Mouse (Mus musculus) urinary bladder, adult 18-20 months (tissue): ENCODE data around the gene Ttll10.

Experiments used
- DNase-seq, 2 experiments: peaks; one replicate each; pipeline ENCODE4 v3.0.0; 2022; ENCODE audit warnings: low spot score in 2 of 2, mixed read lengths in 2 of 2

Ttll10 gene

DNA sequence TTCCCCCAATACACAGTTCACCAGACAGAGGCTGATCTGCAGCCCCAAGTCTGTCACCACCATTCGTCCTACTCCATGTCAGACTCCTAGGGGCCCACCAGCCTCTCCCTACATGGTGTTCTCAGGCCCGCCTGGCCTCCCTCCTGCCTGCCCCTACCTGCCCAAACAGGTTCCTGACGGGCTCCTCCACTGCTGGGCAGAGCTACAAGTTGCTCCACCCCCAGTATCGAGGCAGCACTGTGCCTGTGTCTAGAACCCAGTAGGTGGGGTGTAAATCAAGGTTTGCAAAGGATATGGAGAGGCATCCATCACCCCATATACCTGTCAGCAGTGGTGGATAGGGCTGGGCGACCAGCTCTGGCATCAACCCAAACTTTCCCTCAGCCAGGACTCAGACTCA lies at the start of gene Ttll10:
Gene Ttll10, minus strand, starts transcription at position 154 of the 400 bp plus-strand sequence.
- peak; percentile 69 to 82 for DNase-seq

DNA sequence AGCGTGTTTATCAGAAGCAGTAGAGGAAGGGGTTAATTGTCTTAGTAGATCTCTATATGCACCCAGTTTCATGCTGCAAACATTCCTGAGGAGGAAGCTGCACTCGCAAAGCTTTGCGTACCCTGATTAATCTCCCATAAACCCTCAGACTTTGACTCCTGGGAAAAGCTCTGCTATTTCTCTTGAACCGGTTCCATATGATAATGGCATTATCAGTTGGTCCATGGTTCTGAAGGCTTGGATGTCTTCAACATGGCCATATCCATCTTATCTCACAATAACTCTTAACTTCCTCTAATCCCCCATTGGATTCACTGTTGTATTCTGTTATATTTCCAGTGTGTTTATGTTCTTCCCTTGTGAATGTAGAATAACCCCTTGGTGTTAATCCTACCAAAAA lies 44.1 kb upstream of the Ttll10 start:
- DNase-seq = no peak

DNA sequence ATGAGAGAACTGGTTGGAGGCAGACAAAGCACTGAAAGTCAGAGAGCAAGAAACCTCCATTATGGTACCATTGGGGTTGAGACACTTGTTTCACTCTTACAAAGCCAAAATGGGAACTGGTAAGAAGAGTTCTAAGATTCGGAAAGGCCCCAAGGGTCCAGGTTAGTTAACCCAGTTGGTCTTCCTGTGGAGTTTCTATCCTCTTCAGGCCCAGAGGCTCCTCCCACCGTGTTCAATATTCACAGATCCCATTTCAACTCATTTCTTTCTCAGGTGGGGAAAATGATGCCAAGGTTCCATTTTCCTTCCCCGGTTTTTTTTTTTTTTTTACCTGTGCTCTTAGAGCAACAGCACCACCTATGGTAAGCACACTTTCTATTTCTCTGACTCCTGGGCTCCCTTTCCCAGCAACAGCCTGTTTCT lies 42.3 kb upstream of the Ttll10 start:
- DNase-seq = no peak

DNA sequence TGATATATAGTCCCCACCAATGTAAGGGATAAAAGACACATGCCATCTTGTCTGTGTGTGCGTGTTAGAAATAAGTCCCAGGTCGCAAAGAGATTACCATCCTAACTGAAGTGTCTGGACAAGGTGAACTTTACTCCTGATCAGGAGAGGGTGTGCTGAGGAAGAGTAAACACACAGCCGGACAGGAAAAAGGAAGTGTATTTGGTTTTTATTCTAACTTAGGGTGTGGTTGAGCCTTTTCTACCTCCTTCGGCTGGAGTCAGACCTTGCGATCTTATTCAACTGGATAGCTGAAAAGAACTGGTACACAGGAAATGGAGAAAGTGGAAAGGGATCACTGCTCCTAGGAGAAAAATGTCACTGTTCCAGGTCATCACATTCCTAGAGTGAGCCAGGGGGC lies 41.3 kb upstream of the Ttll10 start:
- DNase-seq = no peak

DNA sequence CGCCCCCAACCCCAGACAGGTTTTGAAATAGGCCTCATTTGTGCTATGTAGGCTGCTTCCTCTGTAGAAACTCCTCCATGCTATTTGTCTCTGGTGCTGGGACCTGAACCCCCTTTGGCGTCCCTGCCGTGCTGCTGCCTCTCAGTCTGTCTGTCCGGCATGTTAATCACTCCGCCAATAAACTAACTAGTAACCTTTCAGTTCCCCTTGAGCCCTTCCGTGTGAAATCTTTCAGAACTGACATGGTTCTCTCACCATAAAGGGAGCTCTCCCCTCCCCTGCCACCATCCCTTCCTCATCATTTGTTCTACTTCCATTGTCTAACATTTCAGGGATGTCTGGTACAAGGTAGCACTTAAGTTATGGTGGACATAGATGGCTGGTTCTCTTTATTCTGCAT lies 40.2 kb upstream of the Ttll10 start:
- DNase-seq = no peak

DNA sequence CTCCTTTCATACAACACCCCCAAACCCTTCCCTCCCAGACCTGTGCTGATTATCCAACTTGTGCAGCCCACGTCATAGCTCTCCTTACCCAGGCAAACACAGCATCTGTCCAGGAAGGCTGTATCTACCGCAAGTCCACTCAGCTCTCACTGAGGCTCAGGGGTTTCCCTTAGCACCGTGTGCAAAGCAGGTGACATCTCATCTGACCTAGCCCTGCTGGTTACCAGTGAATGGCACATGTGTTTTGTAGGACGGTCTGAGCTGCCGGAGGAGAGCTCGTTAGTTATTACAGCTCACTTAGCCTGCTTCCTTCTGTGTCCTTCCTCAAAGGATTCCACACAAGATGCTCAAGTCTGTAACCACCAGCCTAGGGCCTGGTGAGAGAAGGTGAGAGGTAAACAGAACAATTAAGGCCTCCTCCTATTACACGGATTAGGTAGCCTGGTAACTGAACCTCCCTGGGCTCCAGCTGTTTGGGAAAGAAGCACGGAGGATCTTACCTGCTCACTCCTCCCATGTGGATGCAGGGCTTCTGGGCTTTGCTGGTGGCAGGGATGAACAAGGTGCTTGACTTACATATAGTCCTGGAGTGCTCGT lies 38.7 kb upstream of the Ttll10 start:
- no peak for DNase-seq

DNA sequence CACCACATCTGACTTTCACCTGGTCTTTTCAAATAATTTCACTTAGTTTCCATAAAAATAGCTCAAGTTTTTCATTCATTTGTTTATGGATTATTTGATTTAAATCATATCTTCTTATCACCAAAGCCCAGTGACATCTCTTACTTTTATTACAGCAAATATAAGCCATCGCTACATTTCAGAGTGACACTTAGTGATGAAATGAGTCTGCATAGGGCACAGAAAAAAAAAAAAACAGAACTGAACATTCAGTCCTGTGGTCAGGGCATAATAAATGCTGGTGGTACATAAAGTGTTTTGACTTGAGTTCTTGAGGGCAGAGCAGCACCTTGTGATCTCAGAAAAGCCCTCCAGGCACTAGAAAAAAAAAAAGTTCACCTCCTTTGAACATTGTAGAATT lies 37.0 kb upstream of the Ttll10 start:
- no peak for DNase-seq

DNA sequence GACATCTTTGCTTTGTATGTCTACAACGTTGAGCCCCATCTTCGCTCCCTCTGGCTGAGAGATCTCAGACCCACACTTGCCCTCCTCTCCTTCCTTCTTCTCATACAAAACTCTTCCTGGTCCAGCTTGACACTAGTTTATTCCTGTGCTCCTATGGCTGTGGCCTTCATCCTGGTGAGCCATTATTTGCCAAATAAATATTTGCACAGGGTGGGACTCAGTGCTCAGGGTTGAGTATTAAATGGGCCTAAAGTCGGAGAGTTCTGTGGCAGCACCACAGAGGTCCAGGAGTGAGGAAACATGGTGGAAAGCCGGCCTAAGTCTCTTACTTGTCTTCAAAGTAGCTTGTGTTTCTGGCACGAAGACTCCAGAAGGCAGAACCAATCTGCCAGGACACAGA lies 34.5 kb upstream of the Ttll10 start:
- no peak for DNase-seq

DNA sequence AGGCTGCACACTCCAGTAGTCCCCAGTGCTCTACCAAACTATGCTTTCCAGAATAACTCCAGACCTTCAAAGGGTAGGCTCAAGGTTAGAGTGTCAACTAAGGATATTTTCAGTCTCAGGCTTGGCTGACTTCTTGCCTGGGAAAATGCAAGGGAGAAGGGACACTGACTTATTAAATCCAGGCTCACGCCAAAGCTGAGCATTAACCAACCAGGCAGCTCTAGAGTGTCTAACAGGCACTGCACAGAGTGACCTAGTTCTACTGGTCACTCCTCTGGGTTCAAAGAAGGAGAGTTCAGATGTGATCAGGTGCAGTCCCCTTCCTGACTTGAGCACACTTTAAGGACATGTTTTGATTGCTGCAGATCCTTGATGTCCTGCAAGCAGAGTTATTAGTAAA lies 33.6 kb upstream of the Ttll10 start:
- no peak for DNase-seq

DNA sequence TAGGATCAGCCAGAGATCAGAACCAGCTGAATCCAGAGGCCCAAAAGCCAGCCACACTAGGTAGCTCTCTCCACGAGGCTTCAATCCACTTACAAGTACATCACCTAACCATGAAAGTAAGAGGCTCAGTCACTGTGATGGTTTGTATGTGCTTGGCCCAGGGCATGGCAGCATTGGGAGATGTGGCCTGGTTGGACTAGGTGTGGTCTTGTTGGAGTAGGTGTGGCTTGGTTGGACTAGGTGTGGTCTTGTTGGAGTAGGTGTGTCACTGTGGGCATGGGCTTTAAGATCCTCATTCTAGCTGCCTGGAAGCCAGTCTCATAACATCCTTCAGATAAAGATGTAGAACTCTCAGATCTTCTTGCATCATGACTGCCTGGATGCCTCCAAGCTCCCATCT lies 32.0 kb upstream of the Ttll10 start:
- no peak for DNase-seq

DNA sequence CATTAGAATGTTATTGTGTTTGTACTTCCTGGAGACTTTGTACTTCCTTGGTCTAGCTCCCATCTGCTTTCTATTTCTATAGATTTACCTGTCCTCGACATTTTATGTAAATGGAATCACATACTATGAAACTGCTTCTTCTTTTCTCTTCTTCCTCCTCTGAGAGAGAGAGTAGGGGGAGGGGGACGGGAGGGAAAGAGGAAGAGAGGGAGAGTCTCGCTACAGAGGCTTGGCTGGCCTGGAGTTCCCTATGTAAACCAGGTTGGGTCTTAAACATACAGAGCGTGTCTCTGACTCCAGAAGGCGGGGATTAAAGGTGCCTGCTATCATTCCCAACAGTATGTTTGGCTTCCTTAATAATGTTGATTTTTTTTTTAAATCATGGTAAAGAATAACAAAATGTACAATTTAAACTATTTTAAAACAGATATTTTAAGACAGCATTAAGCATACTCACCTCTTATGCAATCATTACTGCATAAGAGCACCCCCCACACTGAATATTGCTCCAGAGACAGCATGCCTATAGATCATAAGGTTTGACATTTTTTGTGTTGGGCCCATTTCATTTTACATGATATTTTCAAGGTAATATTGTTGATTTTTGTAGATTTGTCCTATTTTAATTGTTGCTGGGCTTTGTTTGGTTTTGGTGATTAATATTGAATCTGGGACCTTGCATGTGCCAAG lies 28.3 kb upstream of the Ttll10 start:
- no peak for DNase-seq

DNA sequence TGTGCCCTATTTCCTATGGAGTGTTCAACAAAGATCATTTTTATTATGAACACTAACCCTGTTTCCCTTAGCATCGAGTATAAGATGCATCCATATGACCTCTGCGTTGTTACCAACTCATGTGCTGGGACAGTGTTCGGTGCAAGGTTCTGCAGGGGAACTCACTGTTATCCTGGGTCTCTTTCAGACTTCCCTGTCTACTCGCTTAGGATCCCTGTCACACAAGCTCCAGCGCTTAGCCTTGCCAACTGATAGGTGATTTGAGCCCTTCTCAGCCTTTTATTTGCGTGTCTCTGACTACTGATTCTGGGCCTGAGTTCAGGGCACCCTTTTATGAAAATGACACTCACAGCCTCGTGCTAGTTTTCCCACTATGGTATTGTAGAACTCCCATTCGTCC lies 26.0 kb upstream of the Ttll10 start:
- DNase-seq = no peak

DNA sequence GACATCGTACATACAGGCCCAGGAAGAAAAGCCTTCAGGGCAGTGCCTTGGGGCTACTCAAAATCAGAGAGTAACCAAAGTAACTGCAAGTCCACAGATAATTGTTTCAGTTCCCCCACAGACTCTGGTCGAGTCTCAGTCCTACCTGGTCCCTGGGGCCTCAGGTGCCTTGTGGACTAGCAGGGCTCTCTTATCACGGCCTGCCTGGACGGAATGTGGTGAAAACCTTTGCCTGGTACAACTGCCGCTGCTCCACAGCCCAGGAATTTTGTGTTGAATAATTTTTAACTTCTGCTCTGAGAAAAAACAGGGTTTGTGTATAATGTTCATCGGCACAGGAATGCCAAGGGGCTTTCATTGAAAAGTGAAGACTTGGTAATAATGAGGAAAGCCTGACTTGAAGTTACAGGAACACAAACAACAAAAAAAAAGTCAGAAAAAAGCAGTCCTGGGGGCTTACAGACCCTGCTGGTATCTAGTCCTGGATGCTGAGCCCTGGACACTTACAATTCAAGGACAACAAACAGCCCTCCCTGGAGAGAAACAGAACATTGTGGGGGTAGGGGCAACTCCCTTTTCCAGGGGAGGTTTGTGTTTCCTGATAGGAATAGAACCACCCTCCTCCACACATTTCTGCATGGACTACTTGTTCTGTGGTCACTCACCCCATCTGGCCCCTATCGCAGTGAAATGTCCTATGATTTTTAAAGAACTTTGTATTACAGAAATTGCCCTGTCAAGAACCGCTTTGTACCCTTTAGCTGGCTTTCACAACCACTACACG lies 25.1 kb upstream of the Ttll10 start:
- no peak for DNase-seq

DNA sequence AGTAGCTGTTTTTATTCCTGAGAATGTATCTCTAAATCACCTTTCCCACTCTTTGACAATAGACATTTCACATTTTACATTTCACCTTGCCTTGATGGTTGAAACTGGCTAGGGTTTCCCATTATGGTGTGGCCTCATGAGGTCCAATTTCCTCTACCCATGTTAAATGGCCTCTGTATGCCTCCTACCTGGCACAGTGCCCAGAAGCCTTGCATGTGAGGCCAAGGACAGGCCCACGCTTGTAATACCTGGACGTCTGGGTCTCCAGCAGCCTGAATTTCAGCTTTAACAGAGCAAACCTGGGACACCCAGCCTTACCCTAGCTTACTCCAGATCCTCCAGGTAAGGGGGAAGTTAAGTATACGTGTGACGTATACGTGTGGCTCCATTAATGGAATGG lies 24.1 kb upstream of the Ttll10 start:
- DNase-seq = peak; percentile 76 to 84

DNA sequence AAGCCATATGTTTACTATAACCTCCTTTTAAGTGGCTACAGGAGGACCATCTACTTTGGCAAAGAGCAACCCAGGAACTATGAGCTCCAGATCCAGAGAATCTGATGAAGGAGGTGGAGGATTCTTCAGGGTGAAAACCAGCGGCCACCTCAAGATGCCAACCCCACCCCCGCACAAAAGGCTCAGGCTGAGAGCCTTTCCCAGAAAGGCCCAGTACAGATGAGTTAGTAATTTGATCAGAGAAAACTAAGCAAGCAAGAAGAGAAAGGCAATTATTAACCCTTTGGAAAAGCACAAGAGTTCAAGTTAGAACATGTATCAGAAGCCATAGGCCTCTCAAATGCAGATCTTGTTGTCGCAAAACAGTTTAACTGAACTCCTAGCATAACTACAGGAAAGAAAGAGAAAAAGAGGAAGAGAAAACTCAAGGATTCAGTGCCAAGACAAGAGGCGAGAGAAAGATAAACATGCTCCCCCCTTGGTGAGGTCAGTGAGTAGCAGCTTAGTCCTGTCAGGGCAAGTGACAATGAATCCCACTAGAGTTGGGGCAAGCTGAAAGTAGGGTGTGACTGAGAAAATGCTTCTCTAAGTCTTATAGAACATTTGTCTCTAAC lies 23.5 kb upstream of the Ttll10 start:
- DNase-seq = no peak

DNA sequence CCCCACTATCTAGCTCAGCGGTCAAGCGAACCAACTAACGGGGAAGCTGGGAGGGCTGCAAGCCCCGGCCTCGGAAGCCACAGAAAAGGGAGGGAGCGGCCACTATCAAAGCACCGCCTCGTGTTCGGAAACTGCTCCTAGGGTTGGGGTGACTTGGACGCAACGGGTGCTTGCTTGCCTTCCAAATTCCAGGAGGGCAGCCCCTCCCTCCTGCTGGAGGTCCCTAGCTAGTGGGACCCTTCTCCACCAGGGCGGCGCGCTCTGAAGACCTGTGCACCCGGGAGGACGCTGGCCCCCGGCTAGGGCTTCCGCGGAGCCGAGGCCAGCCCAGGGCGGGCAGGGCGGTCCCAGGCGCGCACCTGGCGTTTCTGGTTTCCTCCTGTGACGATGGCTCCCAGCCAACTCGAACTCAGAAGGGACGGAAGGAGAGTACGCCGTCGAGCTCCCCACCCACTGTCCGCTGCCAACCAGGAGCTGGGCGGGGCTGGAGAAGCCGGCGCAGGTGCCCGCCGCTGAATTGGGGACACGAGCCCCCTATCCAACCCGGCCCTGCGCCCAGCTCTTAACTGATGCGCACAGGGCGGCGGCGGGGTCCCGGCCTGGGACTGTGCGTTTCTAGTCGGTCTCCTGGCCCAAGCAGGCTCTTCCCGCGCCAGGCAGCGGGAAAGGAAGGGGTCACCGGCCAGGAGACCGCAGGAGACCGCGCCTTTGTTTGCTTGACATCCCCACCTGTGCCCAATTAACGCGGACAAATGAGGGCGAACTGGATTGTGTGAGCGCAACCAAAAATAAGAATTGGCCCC lies 18.5 kb upstream of the Ttll10 start:
- DNase-seq = peak; percentile 67 to 73

DNA sequence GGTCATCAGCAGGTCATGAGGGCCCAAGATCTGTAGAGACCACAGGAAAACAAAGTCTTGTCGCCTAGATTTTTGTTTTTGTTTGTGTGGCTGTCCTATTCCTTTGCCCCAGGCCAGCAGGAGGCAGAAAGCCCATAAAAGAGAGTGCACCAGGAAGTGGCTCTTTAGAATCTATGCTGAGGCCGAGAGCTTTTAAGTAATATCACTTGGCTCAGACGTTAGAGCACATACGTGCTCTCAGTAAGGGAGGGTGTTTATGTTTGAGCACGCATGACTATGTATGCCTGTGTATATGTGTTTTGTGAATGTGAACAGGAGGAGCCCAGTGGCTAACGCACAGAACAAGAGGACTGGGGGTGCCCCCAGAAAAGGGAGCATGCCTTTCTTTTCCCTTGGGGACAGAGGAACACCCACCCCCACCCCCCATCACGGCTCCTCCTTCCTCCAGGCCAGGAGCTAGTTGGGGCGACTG lies 17.7 kb upstream of the Ttll10 start:
- no peak for DNase-seq

DNA sequence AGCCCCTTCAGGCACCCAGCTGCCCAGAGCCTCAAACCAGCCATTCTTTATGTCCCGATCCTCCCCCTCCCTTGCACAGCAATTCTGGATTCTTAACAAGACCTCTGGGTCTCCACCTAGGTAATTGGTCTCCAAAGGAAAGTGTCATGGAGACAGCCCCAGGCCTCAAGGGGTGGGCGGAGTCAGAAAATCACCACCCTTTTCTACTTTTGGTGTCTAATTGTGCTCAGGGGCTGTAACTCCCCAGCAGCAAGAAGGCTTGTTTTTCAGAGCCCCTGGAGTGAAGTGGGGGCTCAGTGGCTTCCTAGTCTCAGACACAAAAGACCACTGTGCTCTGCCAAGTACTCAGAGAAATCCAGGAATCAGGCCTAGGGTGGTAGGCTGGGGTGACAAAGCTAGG lies 11.5 kb upstream of the Ttll10 start:
- no peak for DNase-seq

DNA sequence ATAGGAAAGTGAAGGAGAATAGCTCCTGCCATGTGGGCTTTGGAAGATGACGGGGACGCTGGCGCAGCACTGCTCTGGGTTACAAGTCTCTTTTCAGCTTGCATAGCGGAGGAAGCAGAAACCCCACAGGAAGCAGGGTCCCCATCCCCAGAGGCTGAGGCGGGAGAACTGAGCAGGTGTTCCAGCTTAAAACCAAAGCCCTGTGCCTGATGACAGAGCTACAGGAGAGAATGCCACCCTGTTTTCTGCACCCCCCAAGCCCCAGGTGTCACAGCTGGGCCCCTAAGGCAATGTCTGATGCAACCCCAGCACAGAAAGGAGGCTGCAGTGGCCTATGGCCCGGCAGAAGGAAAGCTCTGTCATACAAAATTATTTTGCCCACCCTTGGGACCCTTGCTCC lies 11.1 kb upstream of the Ttll10 start:
- no peak for DNase-seq

DNA sequence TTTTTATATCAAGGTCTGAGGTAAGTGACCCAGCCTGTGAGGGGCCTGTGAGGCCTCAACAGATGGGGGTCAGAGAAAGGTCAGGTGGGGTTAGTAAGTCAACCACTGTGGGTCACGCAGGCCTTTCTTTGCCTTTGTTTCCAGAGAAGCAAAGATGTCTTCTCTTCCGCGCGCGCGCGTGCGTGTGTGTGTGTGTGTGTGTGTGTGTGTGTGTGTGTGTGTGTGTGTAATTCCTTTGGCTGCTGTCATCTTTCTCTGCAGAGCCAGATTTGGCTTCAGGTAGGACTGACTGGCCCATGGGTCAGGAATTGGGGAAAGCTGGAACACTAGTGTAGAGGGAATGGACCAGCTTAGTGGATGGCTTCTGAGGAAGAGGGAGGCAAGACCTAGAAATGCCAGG lies 10.5 kb upstream of the Ttll10 start:
- DNase-seq = no peak

DNA sequence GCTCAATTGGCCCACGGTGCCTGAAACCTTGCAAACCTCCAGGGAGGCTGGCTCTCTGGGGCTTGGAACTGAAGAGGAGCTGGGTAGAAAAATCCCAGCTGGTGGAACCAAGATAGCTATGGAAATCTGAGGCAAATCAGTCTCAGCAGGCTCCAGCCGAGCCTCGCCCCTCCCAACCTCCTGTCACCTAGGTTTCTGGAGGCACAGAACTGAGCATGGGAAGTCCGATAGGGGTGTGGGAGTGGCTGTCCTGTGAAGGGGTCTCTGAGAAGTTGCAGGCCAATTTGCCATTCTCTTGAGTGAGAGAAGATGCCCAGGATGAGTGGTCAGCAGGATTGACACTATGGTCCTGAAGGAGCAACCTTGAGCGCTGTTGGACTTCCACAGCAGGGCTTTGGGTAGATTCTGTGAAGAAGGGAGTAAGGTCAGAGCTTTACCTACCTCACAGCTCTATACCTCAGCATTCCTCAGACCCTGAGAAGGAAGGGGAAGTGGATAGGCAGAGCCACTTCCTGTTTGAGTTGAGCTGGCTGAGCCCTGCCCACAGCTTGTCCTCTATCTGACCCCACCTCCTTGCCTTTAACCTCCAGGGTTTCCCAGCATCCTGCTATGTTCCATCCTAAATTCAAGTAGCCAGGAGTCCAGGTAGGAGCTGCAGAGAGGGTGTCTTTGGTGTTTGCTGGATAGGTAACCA lies 8.2 kb upstream of the Ttll10 start:
- DNase-seq = no peak
